Mouse (Mus musculus): ENCODE measurements around the gene Prl4a1.
A peak's percentile ranks its signal among the peaks of the same experiment; 100 is the strongest.
"Not testable (repeated sequence)": the region's sequence is repeated elsewhere in the genome, so short reads cannot be mapped to it uniquely, and the experiment has no call there.

Gene Prl4a1

DNA sequence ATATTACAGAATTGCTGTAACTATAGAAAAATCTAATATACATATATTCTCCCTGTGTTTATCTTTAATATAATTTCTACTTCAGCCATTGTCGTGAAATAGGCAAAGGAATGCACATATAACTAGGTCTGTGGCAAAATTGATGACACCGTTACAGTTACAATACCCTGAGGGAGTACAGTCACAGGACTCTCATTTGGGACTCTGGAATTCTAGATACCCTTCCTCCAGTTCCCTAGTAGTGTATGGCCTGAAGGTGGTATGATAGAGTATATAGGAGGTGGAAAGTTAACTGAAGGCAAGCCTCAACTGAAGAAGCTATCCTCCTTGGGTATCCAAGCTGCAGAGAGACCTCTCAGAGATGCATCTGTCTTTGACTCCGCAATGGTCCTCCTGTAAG, at the start of gene Prl4a1:
TSS of gene Prl4a1 (plus strand) at position 301 of the 400 bp plus-strand sequence.
- DNase-seq: no peak

DNA sequence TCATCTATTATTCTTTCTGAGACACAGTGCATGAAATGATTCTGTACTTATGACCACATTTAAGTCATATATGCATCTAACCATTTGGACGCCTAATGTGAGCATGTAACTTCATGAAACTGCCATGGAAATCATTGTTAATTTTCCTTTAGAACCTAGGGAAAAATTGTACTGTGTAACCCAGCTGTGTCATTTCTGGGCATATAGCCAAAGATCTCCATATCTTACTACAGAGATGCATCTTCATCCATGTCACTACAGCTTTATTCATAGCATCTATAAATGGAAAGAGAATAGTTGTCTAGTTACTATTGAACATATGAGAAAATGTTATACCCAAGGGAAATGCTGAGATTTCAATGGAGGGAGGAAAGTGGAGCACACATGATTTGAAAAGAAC, 43.1 kb upstream of the Prl4a1 start:
- no peak for DNase-seq

DNA sequence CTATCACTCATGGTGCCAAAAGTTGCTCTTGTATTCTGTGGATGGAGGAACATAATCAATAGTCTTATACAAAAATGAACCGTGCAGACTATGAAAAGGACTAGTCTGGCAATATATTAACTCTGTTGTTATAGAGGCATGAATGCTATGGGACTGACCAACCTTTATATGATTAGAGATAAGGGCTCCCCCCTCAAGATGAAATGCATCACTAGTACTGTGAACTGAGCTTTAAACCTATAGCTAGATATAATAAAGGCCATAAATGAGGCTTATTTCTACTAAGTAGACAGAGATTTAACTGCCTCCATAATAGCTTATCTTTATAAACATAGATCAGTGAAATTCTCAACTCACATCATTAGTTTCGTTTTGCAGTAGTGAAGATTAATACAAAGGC, 41.7 kb upstream of the Prl4a1 start:
- DNase-seq: not testable (repeated sequence)

DNA sequence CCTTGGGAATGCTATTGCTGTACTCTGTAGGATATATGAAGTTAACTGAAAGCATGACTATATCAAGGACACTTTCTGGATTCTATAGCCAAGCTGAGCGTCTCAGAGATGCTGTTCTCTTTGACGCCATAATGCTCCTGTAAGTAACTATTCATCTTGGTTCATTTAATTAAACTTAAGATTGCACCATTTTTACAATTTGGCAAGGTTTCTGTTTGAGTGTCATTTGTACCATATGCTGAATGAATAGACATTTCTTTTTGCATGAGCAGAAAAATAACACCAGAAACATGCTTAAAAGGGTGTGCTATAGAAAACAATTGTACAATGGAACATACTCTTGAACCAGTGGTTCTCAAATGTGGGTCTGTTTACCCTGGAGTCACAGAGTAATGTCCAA, 38.4 kb upstream of the Prl4a1 start:
- DNase-seq: no peak

DNA sequence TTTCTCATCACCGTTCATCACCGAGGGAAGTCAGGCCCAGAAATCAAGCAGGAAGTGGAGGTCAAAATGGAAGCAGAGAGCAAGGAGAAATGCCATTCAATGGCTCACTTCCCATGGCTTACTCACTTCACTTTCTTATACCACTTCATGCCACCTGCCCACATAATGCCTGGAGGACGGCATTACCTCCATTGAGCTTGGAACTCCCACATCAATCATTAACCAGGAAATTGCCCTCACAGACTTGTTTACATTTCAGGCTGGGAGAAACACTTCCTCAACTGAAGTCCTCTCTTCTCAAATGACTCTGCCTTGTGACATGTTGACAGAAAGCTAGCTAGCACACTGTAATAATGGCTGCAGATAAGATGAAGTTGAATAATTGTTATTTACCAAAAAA, 19.5 kb upstream of the Prl4a1 start:
- DNase-seq: peak; percentile 19

DNA sequence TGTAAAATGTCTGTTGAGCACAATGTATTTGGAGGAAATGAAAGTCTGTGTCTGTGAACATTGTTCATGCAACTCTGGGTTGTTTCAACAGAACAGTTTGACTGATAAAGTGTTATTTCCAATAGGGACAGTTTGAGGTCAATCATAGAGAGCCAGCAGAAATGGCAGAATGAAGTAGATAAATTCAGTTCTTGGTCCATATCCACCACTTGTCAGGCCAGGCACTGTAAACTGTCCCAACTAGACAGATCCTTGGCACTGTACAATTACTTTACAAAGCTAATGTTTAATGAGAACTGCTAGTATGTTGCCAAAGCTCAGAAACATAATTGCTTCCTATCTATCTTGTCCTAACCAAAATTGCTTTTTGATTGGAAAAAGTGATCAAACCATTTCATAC, 13.3 kb downstream of the Prl4a1 start:
- no peak for DNase-seq

DNA sequence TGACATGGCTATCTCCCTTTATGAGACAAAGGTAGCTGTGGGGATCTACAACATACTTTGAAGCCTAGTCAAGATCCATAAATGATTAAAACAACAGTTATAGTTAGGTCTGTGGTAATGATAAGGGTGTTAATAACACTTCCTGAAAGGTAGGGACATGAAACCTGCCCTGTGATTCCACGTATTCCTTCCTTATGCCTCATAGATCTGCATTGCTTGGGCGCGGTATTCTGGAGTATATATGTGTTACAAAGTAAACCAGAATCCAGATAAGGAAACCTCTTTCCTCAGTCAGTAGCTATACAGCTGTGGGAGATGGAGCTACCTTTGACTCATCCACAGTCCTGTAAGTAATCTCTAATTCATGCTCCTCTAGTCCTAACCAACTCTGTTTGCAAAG, 53.3 kb downstream of the Prl4a1 start:
- no peak for DNase-seq

Data from kidney, adult 9 months (tissue).